Mouse (Mus musculus): ENCODE measurements at regions not wholly inside any gene's neighbourhood (a gene's known extent, or its start where the extent isn't known, plus 50 kb on each side); places are given as distances from the start of the nearest gene placed in this dataset.

- no peak for DNase-seq
Observed at GRCm38 (mm10) chr12:16135602-16136213, 319.0 kb upstream of the Trib2 start.

- DNase-seq, result no peak
Observed at GRCm38 (mm10) chr12:16134446-16134845, 317.7 kb upstream of the Trib2 start.

- peak; percentile 24 to 29 for DNase-seq
Observed at GRCm38 (mm10) chr12:16133253-16133652, 316.5 kb upstream of the Trib2 start.

GRCm38 (mm10) chr12:16131740-16132077 is 315.0 kb upstream of the Trib2 start:
- no peak for DNase-seq

- no peak for DNase-seq
Observed at GRCm38 (mm10) chr12:16131028-16131739, 314.5 kb upstream of the Trib2 start.

GRCm38 (mm10) chr12:16130605-16131004 is 313.9 kb upstream of the Trib2 start:
- no peak for DNase-seq

- no peak for DNase-seq
Observed at GRCm38 (mm10) chr12:16129923-16130322, 313.2 kb upstream of the Trib2 start.

GRCm38 (mm10) chr12:16129243-16129642 is 312.5 kb upstream of the Trib2 start:
- no peak for DNase-seq

- DNase-seq, result no peak
Observed at GRCm38 (mm10) chr12:16124906-16125305, 308.2 kb upstream of the Trib2 start.

GRCm38 (mm10) chr12:16122353-16123127 is 305.8 kb upstream of the Trib2 start:
- DNase-seq, result no peak

- DNase-seq, result no peak
Observed at GRCm38 (mm10) chr12:16121787-16122186, 305.1 kb upstream of the Trib2 start.

- no peak for DNase-seq
Observed at GRCm38 (mm10) chr12:16118710-16119109, 302.0 kb upstream of the Trib2 start.

GRCm38 (mm10) chr12:16106946-16107345 is 290.2 kb upstream of the Trib2 start:
- DNase-seq, result peak in 1 of 2 experiments; percentile 23

- DNase-seq, result no peak
Observed at GRCm38 (mm10) chr12:16098840-16099239, 282.1 kb upstream of the Trib2 start.

- no peak for DNase-seq
Observed at GRCm38 (mm10) chr12:16092643-16093042, 275.9 kb upstream of the Trib2 start.

GRCm38 (mm10) chr12:16091336-16091735 is 274.6 kb upstream of the Trib2 start:
- no peak for DNase-seq

- no peak for DNase-seq
Observed at GRCm38 (mm10) chr12:16083176-16083575, 266.5 kb upstream of the Trib2 start.

GRCm38 (mm10) chr12:16077215-16077614 is 260.5 kb upstream of the Trib2 start:
- no peak for DNase-seq

- peak; percentile 7 to 36 for DNase-seq
Observed at GRCm38 (mm10) chr12:16075962-16076361, 259.2 kb upstream of the Trib2 start.

- no peak for DNase-seq
Observed at GRCm38 (mm10) chr12:16068940-16069339, 252.2 kb upstream of the Trib2 start.

GRCm38 (mm10) chr12:16062689-16063088 is 246.0 kb upstream of the Trib2 start:
- no peak for DNase-seq

- DNase-seq, result no peak
Observed at GRCm38 (mm10) chr12:16060461-16060860, 243.7 kb upstream of the Trib2 start.

GRCm38 (mm10) chr12:16058255-16058654 is 241.5 kb upstream of the Trib2 start:
- no peak for DNase-seq

GRCm38 (mm10) chr12:16056831-16057230 is 240.1 kb upstream of the Trib2 start:
- DNase-seq, result peak in 1 of 2 experiments; percentile 34

Measured in lung, postnatal 4 days (tissue).